In the genomic region with DNA sequence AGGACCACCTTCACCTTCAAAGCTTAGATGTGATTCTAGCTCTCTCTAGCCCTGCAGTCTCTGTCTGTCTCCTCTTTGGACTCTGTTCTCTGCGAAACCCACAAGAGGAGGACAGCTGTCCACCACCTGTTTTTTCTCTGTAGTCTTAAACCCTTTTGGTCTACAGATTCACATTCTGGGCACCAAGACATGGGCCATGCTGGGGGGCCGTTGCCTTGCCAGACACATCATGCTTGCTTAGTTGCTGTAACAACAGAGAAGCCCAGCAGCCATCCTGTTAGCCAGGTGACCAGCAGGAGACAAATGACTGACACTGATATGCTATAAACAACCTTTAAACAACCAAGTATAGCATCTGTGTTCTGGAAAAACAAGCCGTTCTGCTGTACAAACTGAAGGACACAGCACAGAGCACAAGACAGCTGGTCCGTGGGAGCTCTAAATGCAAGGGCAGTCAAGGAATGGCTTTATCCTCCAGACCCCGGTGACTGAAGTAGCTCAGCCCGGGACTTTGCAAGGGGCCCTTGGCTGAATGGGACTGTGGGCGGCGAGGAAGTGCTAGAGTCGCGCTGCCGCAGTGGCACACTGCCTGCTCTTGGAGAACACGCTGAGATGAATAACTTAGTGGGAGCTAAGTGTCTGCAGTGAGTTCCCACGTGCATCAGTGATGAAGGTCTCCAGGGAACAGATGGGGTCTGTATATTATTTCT, we compare ENCODE assay signal across 16 mouse cellular contexts. TPM values are rescaled to one million over a fixed set of nuclear protein-coding genes. Genes with fewer than 3 reads are reported as not detected.
DNase-seq lines count a peak whose midpoint lies in the region; ATAC-seq lines count a peak whose summit lies in the region.
"Had no signal": no experiment of that assay in that cellular context is flagged by ENCODE, and none has a peak within 500 bp of the region (broad histone marks: within the 10 kb centered on the region; RNA-seq: fewer than 3 reads in every experiment).

No protein-coding gene starts in this region.

- WGBS in limb, embryonic 13.5 days: 51% methylated on average over 13 of the region's 13 CpGs
- WGBS in limb, embryonic 10.5 days: 62% methylated on average over 13 of the region's 13 CpGs

- H3K4me3 ChIP-seq in limb, embryonic 13.5 days: no peak overlapping the region
- H3K4me3 ChIP-seq in limb, embryonic 10.5 days: no peak overlapping the region
- H3K4me3 ChIP-seq: midbrain, embryonic 10.5 days had no signal

- DNase-seq in embryo, embryonic 10 days (ENCODE audit: low spot score): peak; percentile 19
- DNase-seq in embryo, embryonic 11 days: no peak
- DNase-seq in limb, embryonic 10.5 days (ENCODE audit: low spot score): no peak
- DNase-seq in left cerebral cortex, postnatal 14 days (ENCODE audit: low spot score in 2 of 2): peak; percentile 56 to 81
- peak; percentile 54 to 67 for DNase-seq in right cerebral cortex, postnatal 36 days (ENCODE audit: low spot score in 2 of 2)
- no peak for DNase-seq in spleen, postnatal 10 days (ENCODE audit: low spot score in 2 of 2)
- DNase-seq: adrenal gland, postnatal 25 days; gastrocnemius, postnatal 36 days; kidney, postnatal 10 days; liver; lung, postnatal 10 days; thymus, adult 2 months had no signal

- 0 out of 2 replicates have a peak, but pooled peaks have one; percentile 36 for ATAC-seq in limb, embryonic 13.5 days (ENCODE audit: low FRiP score, low read depth)
- no peak for ATAC-seq in megakaryocyte progenitor cell, adult 5-6 weeks (replicated peaks; ENCODE audit: poor library complexity)
- ATAC-seq: inflammation-experienced regulatory T-cells, adult 6 months had no signal

- H3K9ac ChIP-seq in limb, embryonic 13.5 days: no peak overlapping the region

- intact Hi-C loops in left cerebral cortex, postnatal 14 days (cut with DNase I): loop anchor here (5.0 to 10.0 kb wide), 2 partner anchors 36 to 128 kb away; a partner anchor contains a TSS

- no peaks in the 10 kb centered on the region for H3K9me3 ChIP-seq in limb, embryonic 13.5 days
- no peaks in the 10 kb centered on the region for H3K9me3 ChIP-seq in limb, embryonic 10.5 days (replicated peaks)
- H3K9me3 ChIP-seq: midbrain, embryonic 10.5 days had no signal

- peaks cover 17% of the 10 kb centered on the region; the same call in 1 of the 2 replicates for H3K27me3 ChIP-seq in limb, embryonic 13.5 days
- peaks cover 18% of the 10 kb centered on the region; the same call in 1 of the 2 replicates for H3K27me3 ChIP-seq in limb, embryonic 10.5 days (ENCODE audit: low read depth, poor library complexity, severe bottlenecking)

- no peaks in the 10 kb centered on the region for H3K4me1 ChIP-seq in limb, embryonic 13.5 days
- H3K4me1 ChIP-seq in limb, embryonic 10.5 days: no peaks in the 10 kb centered on the region

- H3K4me2 ChIP-seq in limb, embryonic 13.5 days (replicated peaks): no peak overlapping the region

- H3K27ac ChIP-seq in limb, embryonic 13.5 days: no peak overlapping the region
- H3K27ac ChIP-seq in limb, embryonic 10.5 days: no peak overlapping the region
- H3K27ac ChIP-seq: midbrain, embryonic 10.5 days had no signal

- no peaks in the 10 kb centered on the region for H3K36me3 ChIP-seq in limb, embryonic 13.5 days
- H3K36me3 ChIP-seq in limb, embryonic 10.5 days: no peaks in the 10 kb centered on the region
- H3K36me3 ChIP-seq: midbrain, embryonic 10.5 days had no signal

RNA-seq across cellular contexts. Expression of a gene that starts 22.9 kb away (rescaled TPM):
- polyA plus RNA-seq in limb, embryonic 13.5 days (2015; fragmentation: Nextera tagmentation; extraction: Ambion mirVana): 0.26 and 0.29 TPM in 2 replicates
- polyA plus RNA-seq in limb, embryonic 10.5 days (2016; fragmentation: Nextera tagmentation; extraction: Ambion mirVana): 0.13 and 0.38 TPM in 2 replicates
- total RNA-seq in left cerebral cortex, postnatal 14 days (2021): 1 to 10 TPM; 1.6 to 2.2 TPM
- not detected in 2 replicates for total RNA-seq in megakaryocyte progenitor cell, adult 5-6 weeks (2015)
- total RNA-seq in megakaryocyte progenitor cell, adult 5-6 weeks (2017): not detected in 2 replicates
- polyA plus RNA-seq: inflammation-experienced regulatory T-cells, adult 6 months had no signal

Comparison
In these comparisons a context has a peak if more than half of its experiments do, and no peak if none do; other contexts are left out.
1. DNase-seq: peak in embryo, embryonic 10 days (single experiment), left cerebral cortex, postnatal 14 days (2 of 2) and right cerebral cortex, postnatal 36 days (2 of 2); none in embryo, embryonic 11 days (single experiment), limb, embryonic 10.5 days (single experiment) and spleen, postnatal 10 days (0 of 2).